Mouse (Mus musculus) layer of hippocampus, adult 18-20 months (tissue): ENCODE results near the gene Slc25a39. TPM values are rescaled to one million over a fixed set of nuclear protein-coding genes. Genes with fewer than 3 reads are reported as not detected.

ENCODE experiments used
- DNase-seq, 2 experiments: peaks; one replicate each; pipeline ENCODE4 v3.0.0; 2022; ENCODE audit warnings: low spot score in 2 of 2
- total RNA-seq, 2 experiments: library from RNA; stranded (reverse); gene quantifications; 2 replicates each; pipeline ENCODE4 v1.2.3; 2021

Gene Slc25a39
- total RNA-seq, 2 experiments from 2014 or later: 62.9 to 64.5 TPM

- peak; percentile 68 to 77 for DNase-seq
Measured at GRCm38 (mm10) chr11:102437120-102438061, 29.6 kb upstream of the Slc25a39 start.

GRCm38 (mm10) chr11:102436471-102436790, 28.7 kb upstream of the Slc25a39 start:
- DNase-seq: no peak

GRCm38 (mm10) chr11:102435754-102436470, 28.2 kb upstream of the Slc25a39 start:
- no peak for DNase-seq

GRCm38 (mm10) chr11:102434816-102435705, 27.3 kb upstream of the Slc25a39 start:
- DNase-seq: no peak

GRCm38 (mm10) chr11:102434406-102434805, 26.7 kb upstream of the Slc25a39 start:
- DNase-seq: peak; percentile 78 to 94

- no peak for DNase-seq
Measured at GRCm38 (mm10) chr11:102433866-102434265, 26.1 kb upstream of the Slc25a39 start.

- DNase-seq: peak in 1 of 2 experiments; percentile 43
Measured at GRCm38 (mm10) chr11:102432896-102433295, 25.1 kb upstream of the Slc25a39 start.

- no peak for DNase-seq
Measured at GRCm38 (mm10) chr11:102432115-102432843, 24.5 kb upstream of the Slc25a39 start.

GRCm38 (mm10) chr11:102431728-102432114, 24.0 kb upstream of the Slc25a39 start:
- no peak for DNase-seq

- DNase-seq: peak; percentile 72 to 91
Measured at GRCm38 (mm10) chr11:102431018-102431645, 23.4 kb upstream of the Slc25a39 start.

- DNase-seq: peak; percentile 91 to 95
Measured at GRCm38 (mm10) chr11:102430121-102431017, 22.6 kb upstream of the Slc25a39 start, which contains the start of gene Grn. Gene Grn (plus strand): TSS chr11:102430315.

GRCm38 (mm10) chr11:102429551-102429950, 21.8 kb upstream of the Slc25a39 start:
- no peak for DNase-seq

GRCm38 (mm10) chr11:102428981-102429540, 21.3 kb upstream of the Slc25a39 start:
- DNase-seq: no peak

- no peak for DNase-seq
Measured at GRCm38 (mm10) chr11:102425555-102426316, 18.0 kb upstream of the Slc25a39 start.

- DNase-seq: no peak
Measured at GRCm38 (mm10) chr11:102424666-102425065, 16.9 kb upstream of the Slc25a39 start.

GRCm38 (mm10) chr11:102421559-102421958, 13.8 kb upstream of the Slc25a39 start:
- no peak for DNase-seq

- DNase-seq: no peak
Measured at GRCm38 (mm10) chr11:102418887-102419286, 11.1 kb upstream of the Slc25a39 start.

GRCm38 (mm10) chr11:102417160-102417559, 9.4 kb upstream of the Slc25a39 start:
- DNase-seq: no peak
